Mouse (Mus musculus) cerebellum, postnatal 4 days (tissue): ENCODE data around the gene Olfr914.

Experiments
- DNase-seq, 2 experiments: peaks; one replicate each; pipeline ENCODE4 v3.0.0; 2022; ENCODE audit warnings: low spot score in 2 of 2, mixed read lengths in 1 of 2

The Olfr914 gene

DNA sequence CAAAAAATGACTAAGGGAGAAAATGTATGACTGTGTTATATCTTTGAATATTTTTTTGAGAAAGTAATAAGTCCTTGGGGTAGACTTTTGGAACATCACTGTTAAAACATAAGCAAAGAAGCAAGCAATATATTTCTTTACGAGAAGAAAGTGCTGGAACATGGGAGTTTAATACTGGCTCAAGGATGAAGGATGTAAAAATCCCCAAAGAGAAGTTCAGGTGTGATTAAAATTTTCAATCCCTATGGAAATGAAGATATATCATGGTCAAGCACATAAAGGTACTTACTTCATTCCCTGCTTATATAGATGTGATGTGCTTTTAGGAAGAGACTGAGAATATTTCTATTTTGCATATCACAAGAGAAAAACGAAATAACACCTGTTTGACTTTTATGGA, at the start of gene Olfr914:
Gene Olfr914, plus strand, starts transcription at position 301 of the 400 bp plus-strand sequence.
- no peak for DNase-seq

DNA sequence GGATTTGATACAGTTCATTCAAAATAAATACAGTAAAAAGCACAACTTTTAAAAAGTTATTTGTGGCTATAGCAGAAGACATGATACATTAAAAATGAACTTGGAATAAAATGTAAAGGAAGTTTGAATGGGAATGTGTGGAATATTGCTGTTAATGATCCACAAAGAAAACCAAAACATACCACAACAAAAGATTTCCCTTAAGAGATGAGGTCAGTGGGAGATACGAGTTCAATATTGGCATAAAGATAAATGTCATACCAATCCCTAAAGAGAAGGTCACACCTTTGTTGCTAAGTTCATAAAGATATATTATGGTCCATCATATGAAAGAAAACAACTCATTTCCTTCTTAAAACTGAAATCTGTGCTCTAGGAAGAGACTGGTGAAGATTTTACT, 25.0 kb upstream of the Olfr914 start, which contains the start of gene Olfr912:
Gene Olfr912, plus strand, starts transcription at position 301 of the 400 bp plus-strand sequence.
- no peak for DNase-seq

DNA sequence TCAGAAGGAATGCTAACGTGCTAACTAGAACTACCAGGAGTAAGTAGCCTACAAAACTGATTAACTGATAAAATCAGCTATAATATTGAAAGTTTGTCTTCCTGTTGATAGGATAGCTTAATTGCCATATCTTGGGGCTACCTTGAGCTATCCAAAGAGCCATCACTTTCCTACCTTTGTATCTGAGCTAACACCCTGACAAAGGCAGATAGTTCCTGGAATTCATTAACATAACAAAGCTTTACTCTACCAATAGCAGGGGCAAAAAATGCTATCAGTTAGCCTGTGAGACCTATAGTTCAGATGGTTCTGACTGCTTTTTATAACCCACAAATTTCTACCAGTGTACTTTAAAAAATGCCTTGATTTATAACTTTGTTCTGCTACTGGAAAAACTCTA, 13.8 kb upstream of the Olfr914 start:
- DNase-seq = no peak

DNA sequence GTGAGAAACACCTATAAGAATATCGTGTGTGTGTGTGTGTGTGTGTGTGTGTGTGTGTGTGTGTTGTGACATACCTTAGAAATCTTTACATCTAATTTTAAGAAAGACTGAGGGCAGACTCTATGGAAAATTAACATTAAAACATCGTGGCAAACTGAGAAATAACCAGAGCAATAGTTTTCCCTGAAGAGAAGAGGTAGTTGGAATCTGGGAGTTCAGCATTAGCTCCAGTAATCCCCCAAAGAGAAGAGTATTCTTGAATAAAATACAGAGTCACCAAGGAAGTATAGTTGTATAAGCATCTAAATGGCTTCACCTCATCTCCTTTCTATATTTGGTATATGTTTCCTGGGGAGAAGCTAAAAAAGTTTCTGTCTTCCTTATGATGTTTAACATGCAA, 12.4 kb upstream of the Olfr914 start, which contains the start of gene Olfr913:
Gene Olfr913, plus strand, starts transcription at position 301 of the 400 bp plus-strand sequence.
- no peak for DNase-seq

DNA sequence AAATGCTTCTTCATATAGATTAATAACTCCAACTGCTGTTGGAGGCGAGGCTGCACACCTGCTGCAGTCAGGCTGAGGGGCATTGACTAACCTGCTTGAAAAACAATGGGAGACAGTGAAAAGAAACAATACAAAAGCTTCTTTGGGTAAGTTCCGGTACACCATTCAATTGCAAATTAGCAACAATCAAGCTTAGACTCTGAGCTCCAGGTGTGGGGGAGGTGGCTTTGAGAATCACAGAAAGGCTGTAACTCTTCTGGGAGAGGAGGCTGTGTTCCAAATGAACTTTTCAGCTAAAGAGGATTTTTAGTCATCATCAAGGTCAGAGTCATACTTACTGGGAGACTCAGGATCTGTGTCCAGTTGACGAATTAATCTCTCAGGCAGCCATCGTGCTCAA, 27.5 kb downstream of the Olfr914 start:
- DNase-seq = no peak

DNA sequence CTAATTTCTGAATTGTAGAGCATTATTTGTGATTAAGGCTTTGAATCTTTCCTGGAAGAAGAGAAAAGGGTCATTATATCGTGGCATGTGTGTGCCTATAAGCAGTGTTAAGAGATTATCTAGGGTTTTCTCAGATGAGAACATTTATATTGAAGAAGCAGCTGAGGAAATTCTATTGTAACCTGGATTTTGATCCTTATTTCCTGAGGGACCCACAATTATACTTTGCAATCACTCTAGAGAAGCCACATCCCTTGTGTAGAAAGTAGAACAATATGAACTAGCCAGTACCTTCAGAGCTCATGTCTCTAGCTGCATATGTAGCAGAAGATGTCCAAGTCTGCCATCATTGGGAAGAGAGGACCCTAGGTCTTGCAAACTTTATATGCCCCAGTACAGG, 54.9 kb downstream of the Olfr914 start, which contains the start of gene Olfr916:
Gene Olfr916, minus strand, starts transcription at position 101 of the 400 bp plus-strand sequence.
- no peak for DNase-seq
